Mouse (Mus musculus) heart, adult 18-20 months (tissue): ENCODE measurements around the gene Lgi1. TPM values are rescaled to one million over a fixed set of nuclear protein-coding genes. Genes with fewer than 3 reads are reported as not detected.

Experiments
- total RNA-seq, 2 experiments: library from RNA; stranded (reverse); gene quantifications; 2 replicates each; pipeline ENCODE4 v1.2.3; 2021

Gene Lgi1
- total RNA-seq, 2 experiments from 2014 or later: 3.3 to 5.3 TPM

Other genes with a start within 250 kb of the Lgi1 start
- 10 to 100 TPM in 1 of 2 experiments, 1 to 10 TPM in 1; 5.6 to 13.0 TPM for gene Myof, start 221.0 kb upstream of the Lgi1 start, total RNA-seq
- gene Cep55, start 209.5 kb upstream of the Lgi1 start, total RNA-seq: under 1 TPM; 0.23 to 0.37 TPM
- gene Ffar4, start 167.5 kb upstream of the Lgi1 start, total RNA-seq: under 1 TPM in 1 of 2 experiments, not detected in 1; 0.80 TPM
- gene Rbp4, start 139.3 kb upstream of the Lgi1 start, total RNA-seq: 1 to 10 TPM; 3.0 to 7.3 TPM
- gene Pde6c, start 131.8 kb upstream of the Lgi1 start, total RNA-seq: not detected
- 10 to 100 TPM; 12.3 to 13.8 TPM for gene Fra10ac1, start 40.4 kb upstream of the Lgi1 start, total RNA-seq
- 1 to 10 TPM; 2.3 to 2.8 TPM for gene Slc35g1, start 131.4 kb downstream of the Lgi1 start, total RNA-seq
- gene Plce1, start 216.6 kb downstream of the Lgi1 start, total RNA-seq: 10 to 100 TPM; 16.2 to 17.0 TPM